In the genomic region with DNA sequence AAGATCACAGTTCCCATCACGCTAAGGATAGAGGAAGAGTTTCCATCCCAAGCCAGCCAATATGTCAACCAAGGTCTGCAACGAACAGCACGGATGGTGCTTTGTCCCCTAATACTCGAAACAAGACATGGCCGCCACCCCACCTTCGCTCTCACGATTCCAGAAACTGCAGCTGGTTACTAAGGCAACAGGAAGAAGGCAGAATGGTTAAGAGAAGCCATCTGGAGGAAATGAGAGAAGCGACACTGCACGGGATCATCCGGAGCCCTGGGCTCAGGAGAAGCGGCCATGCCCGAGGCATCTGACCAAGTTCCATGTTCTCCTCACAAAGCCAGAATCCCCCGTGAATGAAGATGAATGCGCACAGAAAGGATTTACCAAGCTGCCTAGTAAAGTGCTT, we compare ENCODE assay signal across 16 mouse cellular contexts.
DNase-seq lines count a peak whose midpoint lies in the region; ATAC-seq and TF ChIP-seq lines count a peak whose summit lies in the region.
"Had no signal": no experiment of that assay in that cellular context is flagged by ENCODE, and none has a peak within 500 bp of the region (broad histone marks: within the 10 kb centered on the region; RNA-seq: fewer than 3 reads in every experiment).

No protein-coding gene starts in this region.

- no peaks in the 10 kb centered on the region for H3K9me3 ChIP-seq in forebrain, postnatal 0 days (ENCODE audit: low read length)
- no peaks in the 10 kb centered on the region for H3K9me3 ChIP-seq in forebrain, embryonic 12.5 days
- H3K9me3 ChIP-seq in midbrain, embryonic 14.5 days (ENCODE audit: control insufficient read depth, low read length), result no peaks in the 10 kb centered on the region
- H3K9me3 ChIP-seq in midbrain, embryonic 10.5 days (replicated peaks), result no peaks in the 10 kb centered on the region
- H3K9me3 ChIP-seq: heart, embryonic 15.5 days; limb, embryonic 12.5 days had no signal

- DNase-seq in forebrain, postnatal 0 days, result peak; percentile 42
- peak; percentile 18 for DNase-seq in midbrain, embryonic 14.5 days
- DNase-seq in midbrain, embryonic 10.5 days (ENCODE audit: low spot score), result no peak
- peak; percentile 69 for DNase-seq in brain, adult 2 months (ENCODE audit: low read depth, low spot score)
- no peak for DNase-seq in lung, postnatal 25 days (ENCODE audit: low spot score)
- DNase-seq in heart, adult 9 months (ENCODE audit: low spot score in 2 of 2), result no peak
- DNase-seq: adrenal gland, postnatal 10 days; cerebellum, postnatal 14 days; kidney, adult 18-20 months; kidney, postnatal 36 days; lung, postnatal 10 days had no signal

- peak; percentile 77 for ATAC-seq in forebrain, postnatal 0 days
- no peak for ATAC-seq in forebrain, embryonic 12.5 days (ENCODE audit: low FRiP score)
- no peak for ATAC-seq in midbrain, embryonic 14.5 days (ENCODE audit: low FRiP score, low TSS enrichment)
- ATAC-seq in megakaryocyte-erythroid progenitor cell, adult 5-6 weeks (replicated peaks; ENCODE audit: low FRiP score, low TSS enrichment, poor library complexity, severe bottlenecking), result 0 out of 2 replicates have a peak, but pooled peaks have one; percentile 18

- peaks cover 11% of the 10 kb centered on the region; the same call in 1 of the 2 replicates for H3K36me3 ChIP-seq in forebrain, postnatal 0 days (ENCODE audit: insufficient read depth)
- H3K36me3 ChIP-seq in forebrain, embryonic 12.5 days (replicated peaks), result peaks cover 10% of the 10 kb centered on the region
- H3K36me3 ChIP-seq in midbrain, embryonic 14.5 days (ENCODE audit: control insufficient read depth, insufficient read depth, low read length), result peaks cover 27% of the 10 kb centered on the region
- H3K36me3 ChIP-seq in midbrain, embryonic 10.5 days, result peaks cover 17% of the 10 kb centered on the region

- H3K4me2 ChIP-seq in forebrain, postnatal 0 days (ENCODE audit: low read depth), result no peak overlapping the region
- H3K4me2 ChIP-seq in forebrain, embryonic 12.5 days, result no peak overlapping the region
- H3K4me2 ChIP-seq in midbrain, embryonic 14.5 days (ENCODE audit: low read length), result no peak overlapping the region
- H3K4me2 ChIP-seq: heart, embryonic 15.5 days; limb, embryonic 12.5 days had no signal

- H3K4me3 ChIP-seq in forebrain, postnatal 0 days (ENCODE audit: low read depth, low read length), result no peak overlapping the region
- H3K4me3 ChIP-seq in forebrain, embryonic 12.5 days (replicated peaks), result no peak overlapping the region
- no peak overlapping the region for H3K4me3 ChIP-seq in midbrain, embryonic 14.5 days (replicated peaks; ENCODE audit: low read depth, low read length)
- no peak overlapping the region for H3K4me3 ChIP-seq in midbrain, embryonic 10.5 days
- H3K4me3 ChIP-seq: heart, embryonic 15.5 days; limb, embryonic 12.5 days had no signal

- no peak overlapping the region for H3K9ac ChIP-seq in forebrain, postnatal 0 days
- no peak overlapping the region for H3K9ac ChIP-seq in forebrain, embryonic 12.5 days
- H3K9ac ChIP-seq in midbrain, embryonic 14.5 days (replicated peaks; ENCODE audit: low read length), result no peak overlapping the region
- H3K9ac ChIP-seq: heart, embryonic 15.5 days; limb, embryonic 12.5 days; liver, embryonic 14.5 days had no signal

- TF ChIP-seq CTCF in forebrain, postnatal 0 days (IDR thresholded peaks at IDR 0.05; ENCODE audit: low read depth), result no peak

- 75% methylated on average over 14 of the region's 14 CpGs for whole genome bisulfite sequencing in forebrain, postnatal 0 days
- 86% methylated on average over 14 of the region's 14 CpGs for WGBS in forebrain, embryonic 12.5 days
- 75% methylated on average over 14 of the region's 14 CpGs for WGBS in midbrain, embryonic 14.5 days
- 91% methylated on average over 14 of the region's 14 CpGs for WGBS in midbrain, embryonic 10.5 days

- H3K27me3 ChIP-seq in forebrain, postnatal 0 days (ENCODE audit: insufficient read depth, low read length), result no peaks in the 10 kb centered on the region
- H3K27me3 ChIP-seq in forebrain, embryonic 12.5 days, result no peaks in the 10 kb centered on the region
- H3K27me3 ChIP-seq in midbrain, embryonic 14.5 days (ENCODE audit: control insufficient read depth, insufficient read depth, low read length), result no peaks in the 10 kb centered on the region
- H3K27me3 ChIP-seq in midbrain, embryonic 10.5 days (ENCODE audit: low read depth, poor library complexity, severe bottlenecking), result no peaks in the 10 kb centered on the region
- H3K27me3 ChIP-seq: heart, embryonic 15.5 days; limb, embryonic 12.5 days had no signal

- no peaks in the 10 kb centered on the region for H3K4me1 ChIP-seq in forebrain, postnatal 0 days (ENCODE audit: insufficient read depth)
- 0 out of 2 replicates have a peak, but pooled peaks cover 5% of the 10 kb centered on the region for H3K4me1 ChIP-seq in forebrain, embryonic 12.5 days
- H3K4me1 ChIP-seq in midbrain, embryonic 14.5 days (ENCODE audit: control insufficient read depth, insufficient read depth, low read length), result no peaks in the 10 kb centered on the region
- H3K4me1 ChIP-seq in midbrain, embryonic 10.5 days, result peaks cover 4% of the 10 kb centered on the region; the same call in 1 of the 2 replicates
- H3K4me1 ChIP-seq: heart, embryonic 15.5 days; limb, embryonic 12.5 days had no signal

- H3K27ac ChIP-seq in forebrain, postnatal 0 days (ENCODE audit: low read depth, low read length), result 0 out of 2 replicates have a peak overlapping the region, but pooled peaks have one; percentile 45
- H3K27ac ChIP-seq in forebrain, embryonic 12.5 days, result no peak overlapping the region
- no peak overlapping the region for H3K27ac ChIP-seq in midbrain, embryonic 14.5 days (replicated peaks; ENCODE audit: low read depth, low read length)
- no peak overlapping the region for H3K27ac ChIP-seq in midbrain, embryonic 10.5 days (replicated peaks)
- H3K27ac ChIP-seq: heart, embryonic 15.5 days; limb, embryonic 12.5 days; liver, embryonic 14.5 days had no signal

Comparison
In these comparisons a context has a peak if more than half of its experiments do, and no peak if none do; other contexts are left out.
1. ATAC-seq: peak in forebrain, postnatal 0 days (single experiment) and megakaryocyte-erythroid progenitor cell, adult 5-6 weeks (single experiment); none in forebrain, embryonic 12.5 days (single experiment) and midbrain, embryonic 14.5 days (single experiment).
2. DNase-seq: peak in forebrain, postnatal 0 days (single experiment), midbrain, embryonic 14.5 days (single experiment) and brain, adult 2 months (single experiment); none in midbrain, embryonic 10.5 days (single experiment), lung, postnatal 25 days (single experiment) and heart, adult 9 months (0 of 2).